Mouse (Mus musculus) megakaryocyte, embryonic 14.5 days (primary cell): ENCODE data around the gene E2f8.

Experiments
- FLI1 ChIP-seq: IDR thresholded peaks from 2 replicates; pipeline ENCODE4 v1.6.1; 2012; ENCODE audit warnings: low read length, inconsistent platforms, mixed read lengths
- GATA1 ChIP-seq: IDR thresholded peaks from 3 replicates; pipeline ENCODE4 v1.6.1; 2012; ENCODE audit warnings: mixed read lengths, low read length, inconsistent platforms, borderline replicate concordance

DNA sequence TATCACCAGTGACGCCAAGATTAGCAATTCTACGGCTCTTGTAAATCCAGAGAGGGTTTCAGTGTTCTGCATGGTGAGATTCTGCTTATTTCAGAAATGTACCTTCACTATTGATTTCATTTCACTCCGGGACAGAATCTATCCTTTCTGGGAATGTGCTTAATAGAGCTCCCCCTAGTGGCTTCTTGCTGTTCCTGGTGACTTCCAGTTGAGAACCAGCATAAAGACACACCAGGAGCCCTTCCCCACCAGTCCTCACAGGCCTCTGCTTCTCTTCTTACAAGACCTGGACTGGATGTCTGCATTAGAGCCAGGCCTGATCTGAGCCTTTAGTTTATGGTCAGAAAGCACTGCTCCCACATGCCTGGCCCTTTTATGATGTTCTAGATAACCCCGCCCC lies 4.9 kb downstream of the E2f8 start:
- TF ChIP-seq GATA1 (no peak), FLI1 (no peak)
